Mouse (Mus musculus) lung, embryonic 14.5 days (tissue): ENCODE results near the gene Tmeff1. TPM values are rescaled to one million over a fixed set of nuclear protein-coding genes. Genes with fewer than 3 reads are reported as not detected.

Experiments
- ATAC-seq: fragments of 200-750 bp; cut with Nextera tagmentation; 2 replicates; pipeline ENCODE4 v1.8.0; 2017; ENCODE audit warnings: mild to moderate bottlenecking, moderate TSS enrichment, moderate library complexity; ENCODE audit not compliant: insufficient read depth
- DNase-seq: peaks from one replicate; pipeline ENCODE4 v3.0.0-alpha.2; 2015
- H3K27ac ChIP-seq: fragments of 300-500 bp; sonication (generic); 2 replicates; pipeline ENCODE4 v1.5.1; 2014; ENCODE audit warnings: low read depth, mild to moderate bottlenecking, moderate library complexity
- H3K27me3 ChIP-seq: fragments of 300-500 bp; sonication (generic); 2 replicates; pipeline ENCODE4 v1.6.1; 2014; ENCODE audit warnings: low read length, control low read depth; ENCODE audit not compliant: insufficient read depth
- H3K36me3 ChIP-seq: fragments of 300-500 bp; sonication (generic); 2 replicates; pipeline ENCODE4 v1.6.1; 2014; ENCODE audit warnings: control low read depth; ENCODE audit not compliant: insufficient read depth
- H3K4me1 ChIP-seq: fragments of 300-500 bp; sonication (generic); 2 replicates; pipeline ENCODE4 v1.6.1; 2014; ENCODE audit warnings: antibody characterized with exemption, control low read depth; ENCODE audit not compliant: insufficient read depth
- H3K4me2 ChIP-seq: fragments of 300-500 bp; sonication (generic); 2 replicates; pipeline ENCODE4 v1.6.1; 2014; ENCODE audit warnings: mild to moderate bottlenecking
- H3K4me3 ChIP-seq: fragments of 300-500 bp; sonication (generic); 2 replicates; pipeline ENCODE4 v1.5.1; 2014; ENCODE audit warnings: low read depth, low read length
- H3K9ac ChIP-seq: fragments of 300-500 bp; sonication (generic); 2 replicates; pipeline ENCODE4 v1.6.1; 2014
- H3K9me3 ChIP-seq: fragments of 300-500 bp; sonication (generic); 2 replicates; pipeline ENCODE4 v1.6.1; 2016; ENCODE audit warnings: low read depth, low read length, control low read depth
- CTCF ChIP-seq: IDR thresholded peaks from 2 replicates; pipeline ENCODE4 v1.5.1; 2016; ENCODE audit warnings: antibody characterized with exemption, low read depth
- whole genome bisulfite sequencing: fragments of 180-500 bp; shearing (Covaris S2); extraction: QIAGEN DNeasy Blood & Tissue Kit; methylation state at CpG from one replicate; pipeline ENCODE4 v1.1.7; 2014; 5-methylcytosine and 5-hydroxymethylcytosine counted together
- polyA plus RNA-seq: library from polyadenylated mRNA; unstranded; fragments of >200 nt; fragmentation: Nextera tagmentation; extraction: Ambion mirVana; gene quantifications from 2 replicates; pipeline ENCODE4 v1.2.1, GENCODE M21; 2014

Gene Tmeff1
- 77.7 and 84.0 TPM in 2 replicates for polyA plus RNA-seq

DNA sequence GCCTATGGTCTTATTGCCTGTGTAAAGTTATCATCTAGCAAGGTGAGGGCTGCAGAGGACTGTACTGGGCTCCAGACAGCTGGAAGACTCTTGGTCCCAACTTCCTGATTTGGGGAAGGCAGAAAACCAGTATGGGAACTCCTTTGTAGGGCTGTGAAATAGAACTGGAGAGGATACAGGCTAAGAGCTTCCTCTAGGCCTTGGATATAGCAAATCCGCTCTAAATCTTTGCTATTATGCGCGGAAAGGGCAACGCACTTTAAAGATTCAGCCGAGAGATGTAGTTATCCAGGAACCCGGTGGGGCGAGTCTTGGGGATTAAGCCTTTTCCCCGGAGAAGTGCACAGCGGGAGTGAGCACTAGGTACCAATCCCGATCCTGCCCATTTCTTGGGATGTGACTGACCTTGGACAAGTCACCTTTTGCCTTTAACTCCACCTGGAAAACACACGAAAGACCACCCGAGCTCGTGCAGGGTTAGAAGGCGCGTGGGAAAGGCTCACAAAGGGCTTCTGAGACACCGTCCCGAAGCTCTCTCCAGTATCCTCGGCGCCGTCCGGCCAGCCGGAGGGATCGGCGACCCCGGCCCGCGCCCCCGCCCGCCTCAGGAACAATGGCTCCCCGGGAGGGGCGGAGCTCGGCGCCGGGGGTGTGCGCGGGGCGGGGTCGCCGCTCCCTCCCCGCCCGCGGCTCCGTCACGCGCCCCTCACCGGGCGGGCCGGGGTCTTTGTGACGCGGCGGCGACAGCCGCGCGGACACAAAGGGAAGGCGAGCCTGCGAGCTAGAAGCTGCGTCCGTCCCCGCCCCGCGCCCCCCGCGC lies at the start of gene Tmeff1:
Gene Tmeff1 (plus strand): TSS at position 754 of the 820 bp plus-strand sequence.
- Histone ChIP-seq H3K9me3 (no peaks in the 10 kb centered on the region), H3K27ac (peak within 1 kb of the TSS; percentile 94), H3K36me3 (no peaks in the 10 kb centered on the region), H3K4me1 (no peaks in the 10 kb centered on the region; the same call in 1 of the 2 replicates), H3K9ac (peak within 1 kb of the TSS; percentile 94), H3K27me3 (no peaks in the 10 kb centered on the region), H3K4me2 (peak within 1 kb of the TSS; percentile 83), H3K4me3 (peak within 1 kb of the TSS; percentile 83)
- under 1% methylated on average over 55 of the region's 64 CpGs for WGBS
- TF ChIP-seq CTCF: no peak
- peak; percentile 77 for ATAC-seq
- DNase-seq: peak; percentile 82

- Histone ChIP-seq H3K27me3 (no peaks in the 10 kb centered on the region), H3K4me2 (no peak overlapping the region), H3K4me3 (no peak overlapping the region), H3K27ac (no peak overlapping the region), H3K9me3 (no peaks in the 10 kb centered on the region), H3K4me1 (no peaks in the 10 kb centered on the region), H3K9ac (no peak overlapping the region), H3K36me3 (no peaks in the 10 kb centered on the region)
- WGBS: 51% methylated on average over 5 of the region's 5 CpGs
- ATAC-seq (no peak), DNase-seq (no peak)
- TF ChIP-seq CTCF: no peak
These were observed 48.7 kb upstream of the Tmeff1 start for GRCm38 (mm10) chr4:48536275-48536674.

DNA sequence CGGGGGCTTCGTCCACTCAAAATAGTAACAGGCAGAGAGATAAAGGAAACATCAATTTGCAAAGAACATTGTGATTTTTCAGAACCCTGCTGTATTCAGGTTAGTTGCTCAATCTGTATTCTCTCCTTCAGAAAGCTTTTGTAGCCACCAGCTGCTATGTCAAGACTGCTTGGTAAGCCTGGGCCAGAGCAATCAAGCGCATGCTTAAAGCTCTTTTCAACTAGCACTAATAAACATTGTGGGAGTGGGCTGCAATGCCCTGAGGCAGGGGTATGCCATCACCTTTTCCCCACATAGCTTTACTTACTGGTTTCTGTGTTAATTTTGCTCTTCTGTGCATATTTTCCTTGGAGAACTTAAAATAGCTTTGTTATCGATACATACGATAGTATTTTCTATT lies 48.0 kb upstream of the Tmeff1 start:
- H3K9ac ChIP-seq: no peak overlapping the region
- H3K4me2 ChIP-seq: no peak overlapping the region
- no peak for ATAC-seq
- H3K4me3 ChIP-seq: no peak overlapping the region
- no peak for TF ChIP-seq CTCF
- H3K36me3 ChIP-seq: no peaks in the 10 kb centered on the region
- peaks cover 4% of the 10 kb centered on the region; the same call in 1 of the 2 replicates for H3K4me1 ChIP-seq
- no peaks in the 10 kb centered on the region for H3K27me3 ChIP-seq
- 86% methylated on average over 5 of the region's 5 CpGs for WGBS
- DNase-seq: no peak
- H3K27ac ChIP-seq: no peak overlapping the region
- no peaks in the 10 kb centered on the region for H3K9me3 ChIP-seq

DNA sequence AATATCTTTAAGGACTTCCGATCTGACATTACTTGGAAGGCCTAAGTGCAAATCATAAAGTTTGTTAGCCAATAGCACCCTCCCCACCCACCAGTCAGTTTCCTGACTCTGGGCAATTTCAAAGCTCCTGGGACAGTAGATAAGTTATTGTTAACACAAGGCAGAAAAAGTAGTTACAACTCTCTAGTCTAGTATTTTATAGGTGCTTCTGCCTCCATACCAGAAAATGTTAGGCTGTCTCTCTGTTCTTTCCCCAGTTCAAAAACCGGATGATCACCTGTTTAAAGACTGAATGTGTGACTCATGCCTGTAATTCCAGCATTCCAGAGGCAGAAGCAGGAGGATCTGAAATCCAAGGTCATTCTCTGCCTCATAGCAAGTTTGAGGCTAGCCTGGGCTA lies 46.4 kb upstream of the Tmeff1 start:
- H3K4me3 ChIP-seq: no peak overlapping the region
- no peaks in the 10 kb centered on the region for H3K9me3 ChIP-seq
- no peaks in the 10 kb centered on the region for H3K36me3 ChIP-seq
- no peak overlapping the region for H3K9ac ChIP-seq
- no peaks in the 10 kb centered on the region for H3K27me3 ChIP-seq
- H3K4me2 ChIP-seq: no peak overlapping the region
- DNase-seq (no peak), ATAC-seq (no peak)
- peaks cover 10% of the 10 kb centered on the region for H3K4me1 ChIP-seq
- 85% methylated on average over 2 of the region's 2 CpGs for WGBS
- no peak for TF ChIP-seq CTCF
- H3K27ac ChIP-seq: no peak overlapping the region

DNA sequence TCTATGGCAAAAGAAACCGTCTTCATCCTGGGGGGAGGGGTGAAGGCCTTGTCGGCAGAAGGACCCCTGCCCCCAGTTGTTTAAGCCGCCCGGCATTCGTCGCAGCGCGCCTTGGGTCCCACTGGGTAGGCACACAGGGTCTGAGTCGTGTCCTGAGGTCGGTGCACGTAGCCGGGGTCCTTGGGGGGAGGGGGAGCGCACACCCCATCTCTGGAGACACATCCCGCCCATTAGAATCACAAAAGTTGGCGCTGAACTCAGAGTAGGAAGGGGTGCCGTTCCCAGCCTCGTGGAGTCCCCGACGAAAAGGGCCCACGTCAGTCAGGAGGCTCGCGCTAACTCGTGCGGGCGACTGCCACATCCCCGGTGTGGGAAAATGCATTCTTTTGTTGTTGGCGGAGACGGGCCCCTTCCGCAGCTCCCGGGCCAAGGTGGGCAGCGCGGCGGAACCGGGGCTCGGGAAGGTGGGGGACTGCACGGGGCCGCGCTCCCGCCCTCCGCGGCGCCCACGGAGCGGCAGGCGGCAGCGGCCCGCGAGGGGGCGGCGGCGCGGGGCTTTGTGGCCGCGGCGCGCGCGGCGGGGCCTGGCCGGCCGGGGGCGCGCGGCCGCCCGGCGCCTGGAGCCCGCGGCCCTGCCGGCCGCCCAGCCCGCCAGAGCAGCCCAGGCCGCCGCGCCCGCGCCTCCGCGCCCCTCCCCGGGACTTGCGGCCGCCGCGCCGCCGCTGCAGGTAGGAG lies 45.0 kb upstream of the Tmeff1 start, which contains the start of gene Msantd3:
Gene Msantd3 (plus strand): TSS at position 95 of the 735 bp plus-strand sequence.
- ATAC-seq (peak; percentile 80), DNase-seq (peak; percentile 76)
- no peaks in the 10 kb centered on the region for H3K9me3 ChIP-seq
- under 1% methylated on average over 48 of the region's 86 CpGs for WGBS
- peak within 1 kb of the TSS; percentile 76 for H3K4me3 ChIP-seq
- 0 out of 2 replicates have a peak, but pooled peaks have one; percentile 5 for TF ChIP-seq CTCF
- no peaks in the 10 kb centered on the region for H3K27me3 ChIP-seq
- H3K4me1 ChIP-seq: peaks cover 10% of the 10 kb centered on the region
- H3K9ac ChIP-seq: peak within 1 kb of the TSS; percentile 98
- H3K27ac ChIP-seq: peak within 1 kb of the TSS; percentile 94
- H3K4me2 ChIP-seq: peak within 1 kb of the TSS; percentile 85
- H3K36me3 ChIP-seq: no peaks in the 10 kb centered on the region

DNA sequence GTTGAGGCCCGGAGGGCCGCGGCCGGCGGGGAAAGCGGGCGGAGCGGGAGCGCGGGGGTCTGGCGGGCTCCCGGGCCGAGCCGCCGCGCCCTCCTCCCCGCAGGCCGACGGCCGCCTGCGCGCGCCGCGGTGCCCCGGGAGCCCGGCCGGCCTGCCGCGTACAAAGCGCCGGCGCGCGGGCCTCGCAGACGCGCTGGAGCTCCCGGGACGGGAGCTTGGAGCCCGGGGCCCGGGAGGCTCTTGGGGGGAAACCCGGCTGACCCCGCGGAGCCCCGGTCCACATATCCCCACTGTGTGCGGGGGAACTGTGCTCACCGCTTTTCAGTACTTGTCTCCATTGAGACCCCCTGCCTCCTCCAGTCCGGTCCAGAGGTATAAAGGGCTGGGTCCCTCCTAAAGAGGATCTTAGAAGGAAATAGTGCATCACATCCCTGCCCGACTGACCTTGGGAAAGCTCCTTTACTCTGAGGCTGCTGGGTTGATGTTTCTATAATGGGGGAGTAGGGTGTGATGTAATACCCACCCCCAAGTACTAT lies 44.3 kb upstream of the Tmeff1 start:
- peak overlapping the region; percentile 76 for H3K4me3 ChIP-seq
- no peaks in the 10 kb centered on the region for H3K9me3 ChIP-seq
- no peaks in the 10 kb centered on the region for H3K36me3 ChIP-seq
- 0% methylated on average over 22 of the region's 50 CpGs for WGBS
- no peak for TF ChIP-seq CTCF
- peak overlapping the region; percentile 85 for H3K4me2 ChIP-seq
- no peaks in the 10 kb centered on the region for H3K27me3 ChIP-seq
- peaks cover 10% of the 10 kb centered on the region for H3K4me1 ChIP-seq
- peak overlapping the region; percentile 94 for H3K27ac ChIP-seq
- H3K9ac ChIP-seq: peak overlapping the region; percentile 98
- ATAC-seq (peak; percentile 71), DNase-seq (peak; percentile 67)
